Mouse (Mus musculus) Patski (cell line): ENCODE data around the gene Vmn1r31. TPM values are rescaled to one million over a fixed set of nuclear protein-coding genes. Genes with fewer than 3 reads are reported as not detected.

Experiments
- ATAC-seq: fragments of 100-300 bp; one replicate; pipeline ENCODE4 v1.8.0; 2021
- CTCF ChIA-PET: fragments of 350-600 bp; sonication (Branson Sonifier 250); formaldehyde crosslinking; loops from one replicate; lab custom pipeline; 2022; ENCODE audit warnings: inconsistent platforms; lab: Charles Lee
- POLR2A ChIA-PET: fragments of 350-600 bp; sonication (Branson Sonifier 250); formaldehyde crosslinking; loops from one replicate; lab custom pipeline; 2022; ENCODE audit warnings: antibody characterized with exemption, inconsistent platforms; lab: Charles Lee
- DNase-seq: peaks from one replicate; pipeline ENCODE4 v3.0.0-alpha.2; 2011; ENCODE audit warnings: low read depth, low spot score
- H3K27me3 ChIP-seq: fragments of 371-371 bp; one replicate; pipeline ENCODE4 v1.5.1; 2021
- CTCF ChIP-seq: fragments of 100-300 bp; IDR thresholded peaks from one replicate; pipeline ENCODE4 v1.5.1; 2021
- in situ Hi-C: fragments of 300-500 bp; cut with MboI; formaldehyde crosslinking; loops from 3 replicates; pipeline ENCODE4 v1.11.1; 2018; ENCODE audit warnings: low pct_unique_long_range_greater_than_20kb, mixed read lengths
- polyA plus RNA-seq: library from polyadenylated mRNA; unstranded; gene quantifications from one replicate; pipeline ENCODE4 v1.2.3, GENCODE M21; 2021

Vmn1r31 gene
- not detected for polyA plus RNA-seq

- no peak for TF ChIP-seq CTCF
- in situ Hi-C loops: no loop called here
Measured at GRCm38 (mm10) chr6:58475230-58475629, at the start of gene Vmn1r31. Vmn1r31 (minus strand) TSS chr6:58475330.

GRCm38 (mm10) chr6:58443285-58443684 lies 31.8 kb downstream of the Vmn1r31 start, which contains the start of gene Vmn1r30:
Vmn1r30 (minus strand) TSS chr6:58443385.
- POLR2A ChIA-PET: no interaction called here

More at GRCm38 (mm10) chr6:58475230-58475629, at the start of gene Vmn1r31:
- no peak for DNase-seq
- no peaks in the 10 kb centered on the region for H3K27me3 ChIP-seq
- ChIA-PET CTCF (no interaction called here), POLR2A (no interaction called here)
- no peak for ATAC-seq

More at GRCm38 (mm10) chr6:58443285-58443684, 31.8 kb downstream of the Vmn1r31 start, which contains the start of gene Vmn1r30:
- CTCF ChIA-PET: no interaction called here
- DNase-seq (no peak), ATAC-seq (no peak)
- TF ChIP-seq CTCF: no peak
- in situ Hi-C loops: no loop called here
- no peaks in the 10 kb centered on the region for H3K27me3 ChIP-seq

Other genes starting within 250 kb of the Vmn1r31 start
- gene Vmn1r28, start 213.3 kb downstream of the Vmn1r31 start, polyA plus RNA-seq: not detected
- not detected for gene Vmn1r29, start 173.8 kb downstream of the Vmn1r31 start, polyA plus RNA-seq
- not detected for gene Vmn1r30, start 31.9 kb downstream of the Vmn1r31 start, polyA plus RNA-seq
- gene Abcg2, start 109.2 kb upstream of the Vmn1r31 start, polyA plus RNA-seq: 4.0 TPM